Mouse (Mus musculus): ENCODE data around the gene Tmem59. TPM values are rescaled to one million over a fixed set of nuclear protein-coding genes. Genes with fewer than 3 reads are reported as not detected.
A peak's percentile ranks its signal among the peaks of the same experiment; 100 is the strongest.

Tmem59 gene
- polyA plus RNA-seq, 1 experiment from 2014 or later, result 221 TPM

DNA sequence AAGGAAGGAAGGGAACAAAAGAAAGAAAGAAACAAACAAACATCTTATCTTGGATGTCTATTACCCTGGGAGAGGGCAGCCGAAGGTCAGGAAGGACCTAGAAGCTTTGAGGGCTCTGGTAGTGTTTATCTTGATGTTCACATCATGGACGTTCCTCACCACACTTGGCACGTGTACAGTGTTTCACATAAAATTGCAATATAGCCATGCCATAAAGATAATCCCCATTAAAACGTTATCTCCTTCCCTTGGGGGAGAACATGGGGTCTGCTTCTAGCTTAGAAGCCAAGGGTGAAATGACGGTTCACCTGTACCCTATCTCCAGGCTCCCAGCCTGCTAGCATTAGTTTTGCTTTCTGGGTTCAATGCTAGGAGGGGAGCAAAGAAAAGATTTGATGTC lies 11.5 kb upstream of the Tmem59 start:
- Histone ChIP-seq H3K4me2 (no peak overlapping the region), H3K4me3 (ENCODE audit: low read depth, low read length) (no peak overlapping the region), H3K27ac (ENCODE audit: low read depth, low read length) (no peak overlapping the region), H3K36me3 (ENCODE audit: control insufficient read depth, insufficient read depth, low read length) (peaks cover 8% of the 10 kb centered on the region), H3K9ac (ENCODE audit: low read depth, low read length) (no peak overlapping the region), H3K9me3 (ENCODE audit: control insufficient read depth, low read length) (no peaks in the 10 kb centered on the region), H3K27me3 (replicated peaks; ENCODE audit: control insufficient read depth, insufficient read depth, low read length) (no peaks in the 10 kb centered on the region), H3K4me1 (replicated peaks; ENCODE audit: control insufficient read depth, insufficient read depth, low read length) (no peaks in the 10 kb centered on the region)
- WGBS, result 75% methylated on average over 5 of the region's 5 CpGs
- DNase-seq (ENCODE audit: low spot score), result no peak
- no peak for ATAC-seq (replicated peaks; ENCODE audit: low FRiP score)

GRCm38 (mm10) chr4:107167798-107168197 lies 10.4 kb upstream of the Tmem59 start:
- no peaks in the 10 kb centered on the region for H3K27me3 ChIP-seq (replicated peaks; ENCODE audit: control insufficient read depth, insufficient read depth, low read length)
- H3K27ac ChIP-seq (ENCODE audit: low read depth, low read length), result no peak overlapping the region
- no peaks in the 10 kb centered on the region for H3K9me3 ChIP-seq (ENCODE audit: control insufficient read depth, low read length)
- no peak overlapping the region for H3K4me2 ChIP-seq
- no peak for DNase-seq (ENCODE audit: low spot score)
- WGBS, result 76% methylated on average over 5 of the region's 5 CpGs
- no peak for ATAC-seq (replicated peaks; ENCODE audit: low FRiP score)
- H3K4me1 ChIP-seq (replicated peaks; ENCODE audit: control insufficient read depth, insufficient read depth, low read length), result no peaks in the 10 kb centered on the region
- no peak overlapping the region for H3K4me3 ChIP-seq (ENCODE audit: low read depth, low read length)
- H3K36me3 ChIP-seq (ENCODE audit: control insufficient read depth, insufficient read depth, low read length), result peaks cover 8% of the 10 kb centered on the region
- H3K9ac ChIP-seq (ENCODE audit: low read depth, low read length), result no peak overlapping the region

GRCm38 (mm10) chr4:107177506-107177905 lies 693 bp upstream of the Tmem59 start:
- H3K9ac ChIP-seq (ENCODE audit: low read depth, low read length), result peak overlapping the region; percentile 76
- 45% methylated on average over 11 of the region's 11 CpGs for WGBS
- peaks cover 3% of the 10 kb centered on the region; the same call in 1 of the 2 replicates for H3K36me3 ChIP-seq (ENCODE audit: control insufficient read depth, insufficient read depth, low read length)
- ATAC-seq (replicated peaks; ENCODE audit: low FRiP score), result no peak
- DNase-seq (ENCODE audit: low spot score), result no peak
- H3K27ac ChIP-seq (ENCODE audit: low read depth, low read length), result peak overlapping the region; percentile 99
- no peaks in the 10 kb centered on the region for H3K9me3 ChIP-seq (ENCODE audit: control insufficient read depth, low read length)
- H3K4me2 ChIP-seq, result peak overlapping the region; percentile 78
- H3K4me1 ChIP-seq (replicated peaks; ENCODE audit: control insufficient read depth, insufficient read depth, low read length), result peaks cover 34% of the 10 kb centered on the region
- H3K27me3 ChIP-seq (replicated peaks; ENCODE audit: control insufficient read depth, insufficient read depth, low read length), result no peaks in the 10 kb centered on the region
- H3K4me3 ChIP-seq (ENCODE audit: low read depth, low read length), result peak overlapping the region; percentile 77

- Histone ChIP-seq H3K4me2 (peak within 1 kb of the TSS; percentile 78), H3K27me3 (replicated peaks; ENCODE audit: control insufficient read depth, insufficient read depth, low read length) (no peaks in the 10 kb centered on the region), H3K36me3 (ENCODE audit: control insufficient read depth, insufficient read depth, low read length) (peaks cover 3% of the 10 kb centered on the region; the same call in 1 of the 2 replicates), H3K27ac (ENCODE audit: low read depth, low read length) (peak within 1 kb of the TSS; percentile 99), H3K9me3 (ENCODE audit: control insufficient read depth, low read length) (no peaks in the 10 kb centered on the region), H3K4me3 (ENCODE audit: low read depth, low read length) (peak within 1 kb of the TSS; percentile 77), H3K9ac (ENCODE audit: low read depth, low read length) (peak within 1 kb of the TSS; percentile 76), H3K4me1 (replicated peaks; ENCODE audit: control insufficient read depth, insufficient read depth, low read length) (peaks cover 43% of the 10 kb centered on the region)
- ATAC-seq (replicated peaks; ENCODE audit: low FRiP score) (peak; percentile 42), DNase-seq (ENCODE audit: low spot score) (peak; percentile 72)
- WGBS, result under 1% methylated on average over 47 of the region's 47 CpGs
Observed at GRCm38 (mm10) chr4:107178830-107179490, 761 bp downstream of the Tmem59 start, which contains the start of gene Tceanc2. Gene Tceanc2 (minus strand): TSS chr4:107179116.

GRCm38 (mm10) chr4:107179561-107179960 lies 1.4 kb downstream of the Tmem59 start:
- Histone ChIP-seq H3K4me3 (ENCODE audit: low read depth, low read length) (peak overlapping the region; percentile 77), H3K4me1 (replicated peaks; ENCODE audit: control insufficient read depth, insufficient read depth, low read length) (peaks cover 43% of the 10 kb centered on the region), H3K36me3 (ENCODE audit: control insufficient read depth, insufficient read depth, low read length) (peaks cover 3% of the 10 kb centered on the region; the same call in 1 of the 2 replicates), H3K27ac (ENCODE audit: low read depth, low read length) (peak overlapping the region; percentile 99), H3K27me3 (replicated peaks; ENCODE audit: control insufficient read depth, insufficient read depth, low read length) (no peaks in the 10 kb centered on the region), H3K9ac (ENCODE audit: low read depth, low read length) (peak overlapping the region; percentile 76), H3K4me2 (peak overlapping the region; percentile 78), H3K9me3 (ENCODE audit: control insufficient read depth, low read length) (no peaks in the 10 kb centered on the region)
- DNase-seq (ENCODE audit: low spot score), result peak; percentile 37
- ATAC-seq (replicated peaks; ENCODE audit: low FRiP score), result no peak
- WGBS, result 4% methylated on average over 8 of the region's 8 CpGs

DNA sequence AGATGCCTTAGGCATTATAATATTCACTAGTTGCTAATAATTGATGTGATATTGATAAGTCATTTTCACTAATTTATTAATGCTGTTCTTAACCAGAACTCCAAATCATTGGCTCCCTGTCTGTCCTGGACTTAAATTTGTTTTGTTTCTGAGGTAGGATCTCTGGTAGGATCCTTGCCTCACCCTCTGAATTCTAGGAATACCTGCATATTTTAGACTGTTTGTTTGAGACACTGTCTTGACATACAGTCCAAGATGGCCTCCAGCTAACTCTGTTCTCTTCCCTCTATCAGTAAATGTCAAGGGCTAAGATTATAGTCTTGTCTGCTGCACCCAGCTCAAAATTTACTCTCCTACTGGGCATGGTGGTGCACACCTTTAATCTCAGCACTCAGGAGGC lies 2.5 kb downstream of the Tmem59 start:
- Histone ChIP-seq H3K36me3 (ENCODE audit: control insufficient read depth, insufficient read depth, low read length) (no peaks in the 10 kb centered on the region; the same call in 1 of the 2 replicates), H3K4me3 (ENCODE audit: low read depth, low read length) (0 out of 2 replicates have a peak overlapping the region, but pooled peaks have one; percentile 77), H3K27me3 (replicated peaks; ENCODE audit: control insufficient read depth, insufficient read depth, low read length) (no peaks in the 10 kb centered on the region), H3K4me2 (peak overlapping the region; percentile 78), H3K27ac (ENCODE audit: low read depth, low read length) (no peak overlapping the region), H3K9me3 (ENCODE audit: control insufficient read depth, low read length) (no peaks in the 10 kb centered on the region), H3K4me1 (replicated peaks; ENCODE audit: control insufficient read depth, insufficient read depth, low read length) (peaks cover 43% of the 10 kb centered on the region), H3K9ac (ENCODE audit: low read depth, low read length) (no peak overlapping the region)
- ATAC-seq (replicated peaks; ENCODE audit: low FRiP score), result no peak
- DNase-seq (ENCODE audit: low spot score), result no peak

GRCm38 (mm10) chr4:107181866-107182265 lies 3.7 kb downstream of the Tmem59 start:
- Histone ChIP-seq H3K9ac (ENCODE audit: low read depth, low read length) (no peak overlapping the region), H3K27ac (ENCODE audit: low read depth, low read length) (0 out of 2 replicates have a peak overlapping the region, but pooled peaks have one; percentile 38), H3K27me3 (replicated peaks; ENCODE audit: control insufficient read depth, insufficient read depth, low read length) (no peaks in the 10 kb centered on the region), H3K4me3 (ENCODE audit: low read depth, low read length) (no peak overlapping the region), H3K4me1 (replicated peaks; ENCODE audit: control insufficient read depth, insufficient read depth, low read length) (peaks cover 43% of the 10 kb centered on the region), H3K9me3 (ENCODE audit: control insufficient read depth, low read length) (no peaks in the 10 kb centered on the region), H3K4me2 (peak overlapping the region; percentile 13; the same call in 1 of the 2 replicates), H3K36me3 (ENCODE audit: control insufficient read depth, insufficient read depth, low read length) (peaks cover 3% of the 10 kb centered on the region; the same call in 1 of the 2 replicates)
- ATAC-seq (replicated peaks; ENCODE audit: low FRiP score), result no peak
- DNase-seq (ENCODE audit: low spot score), result no peak
- 79% methylated on average over 6 of the region's 6 CpGs for WGBS

- Histone ChIP-seq H3K4me2 (peak overlapping the region; percentile 34), H3K9ac (ENCODE audit: low read depth, low read length) (no peak overlapping the region), H3K27ac (ENCODE audit: low read depth, low read length) (no peak overlapping the region), H3K4me3 (ENCODE audit: low read depth, low read length) (no peak overlapping the region), H3K4me1 (replicated peaks; ENCODE audit: control insufficient read depth, insufficient read depth, low read length) (peaks cover 35% of the 10 kb centered on the region), H3K9me3 (ENCODE audit: control insufficient read depth, low read length) (no peaks in the 10 kb centered on the region), H3K27me3 (replicated peaks; ENCODE audit: control insufficient read depth, insufficient read depth, low read length) (no peaks in the 10 kb centered on the region), H3K36me3 (ENCODE audit: control insufficient read depth, insufficient read depth, low read length) (peaks cover 9% of the 10 kb centered on the region; the same call in 1 of the 2 replicates)
- 43% methylated on average over 2 of the region's 2 CpGs for WGBS
- DNase-seq (ENCODE audit: low spot score), result no peak
- ATAC-seq (replicated peaks; ENCODE audit: low FRiP score), result no peak
Observed at GRCm38 (mm10) chr4:107182796-107183195, 4.6 kb downstream of the Tmem59 start.

- no peaks in the 10 kb centered on the region for H3K27me3 ChIP-seq (replicated peaks; ENCODE audit: control insufficient read depth, insufficient read depth, low read length)
- WGBS, result 77% methylated on average over 4 of the region's 4 CpGs
- H3K36me3 ChIP-seq (ENCODE audit: control insufficient read depth, insufficient read depth, low read length), result peaks cover 11% of the 10 kb centered on the region; the same call in 1 of the 2 replicates
- DNase-seq (ENCODE audit: low spot score), result no peak
- H3K9me3 ChIP-seq (ENCODE audit: control insufficient read depth, low read length), result no peaks in the 10 kb centered on the region
- peak overlapping the region; percentile 34 for H3K4me2 ChIP-seq
- no peak for ATAC-seq (replicated peaks; ENCODE audit: low FRiP score)
- H3K9ac ChIP-seq (ENCODE audit: low read depth, low read length), result no peak overlapping the region
- H3K27ac ChIP-seq (ENCODE audit: low read depth, low read length), result no peak overlapping the region
- H3K4me1 ChIP-seq (replicated peaks; ENCODE audit: control insufficient read depth, insufficient read depth, low read length), result peaks cover 35% of the 10 kb centered on the region
- no peak overlapping the region for H3K4me3 ChIP-seq (ENCODE audit: low read depth, low read length)
Observed at GRCm38 (mm10) chr4:107183203-107183602, 5.0 kb downstream of the Tmem59 start.
